Comparison of ENCODE assay signal across 8 mouse cellular contexts in genomic region chr6:94717705-94718489, GRCm38 (mm10). TPM values are rescaled to one million over a fixed set of nuclear protein-coding genes. Genes with fewer than 3 reads are reported as not detected.
DNase-seq lines count a peak whose midpoint lies in the region; ATAC-seq and TF ChIP-seq lines count a peak whose summit lies in the region.

No protein-coding gene starts in this region.

- H3K36me3 ChIP-seq in heart, adult 2 months (ENCODE audit: control insufficient read depth, insufficient read depth, low read length), result no peaks in the 10 kb centered on the region
- no peaks in the 10 kb centered on the region for H3K36me3 ChIP-seq in heart, embryonic 10.5 days
- no peaks in the 10 kb centered on the region for H3K36me3 ChIP-seq in heart, postnatal 0 days (replicated peaks; ENCODE audit: control insufficient read depth, insufficient read depth, low read length)
- H3K36me3 ChIP-seq in limb, embryonic 12.5 days, result no peaks in the 10 kb centered on the region

- H3K4me2 ChIP-seq in heart, postnatal 0 days (ENCODE audit: low read depth, low read length), result no peak overlapping the region
- H3K4me2 ChIP-seq in limb, embryonic 12.5 days, result no peak overlapping the region

- no peak for TF ChIP-seq EP300 in heart, adult 2 months (IDR thresholded peaks at IDR 0.05; ENCODE audit: insufficient read depth, low read depth, low read length)
- TF ChIP-seq EP300 in heart, postnatal 0 days (IDR thresholded peaks at IDR 0.05; ENCODE audit: low read depth), result no peak

- H3K27ac ChIP-seq in heart, adult 2 months, result peak overlapping the region; percentile 7; the same call in 1 of the 2 replicates
- H3K27ac ChIP-seq in heart, embryonic 10.5 days, result no peak overlapping the region
- H3K27ac ChIP-seq in heart, postnatal 0 days (ENCODE audit: low read depth), result 0 out of 2 replicates have a peak overlapping the region, but pooled peaks have one; percentile 9
- H3K27ac ChIP-seq in limb, embryonic 12.5 days, result peak overlapping the region; percentile 66

- H3K27me3 ChIP-seq in heart, adult 2 months (ENCODE audit: control insufficient read depth, insufficient read depth, low read length), result no peaks in the 10 kb centered on the region
- no peaks in the 10 kb centered on the region for H3K27me3 ChIP-seq in heart, embryonic 10.5 days (ENCODE audit: insufficient read depth, poor library complexity, severe bottlenecking)
- H3K27me3 ChIP-seq in heart, postnatal 0 days (ENCODE audit: control insufficient read depth, insufficient read depth, low read length), result no peaks in the 10 kb centered on the region
- H3K27me3 ChIP-seq in limb, embryonic 12.5 days, result 0 out of 2 replicates have a peak, but pooled peaks cover 3% of the 10 kb centered on the region

- peaks cover 2% of the 10 kb centered on the region; the same call in 1 of the 2 replicates for H3K4me1 ChIP-seq in heart, adult 2 months (ENCODE audit: control insufficient read depth, insufficient read depth, low read length)
- H3K4me1 ChIP-seq in heart, embryonic 10.5 days, result no peaks in the 10 kb centered on the region
- no peaks in the 10 kb centered on the region for H3K4me1 ChIP-seq in heart, postnatal 0 days (ENCODE audit: control insufficient read depth, insufficient read depth)
- H3K4me1 ChIP-seq in limb, embryonic 12.5 days (replicated peaks), result peaks cover 35% of the 10 kb centered on the region

- no peaks in the 10 kb centered on the region for H3K9me3 ChIP-seq in heart, embryonic 10.5 days
- no peaks in the 10 kb centered on the region for H3K9me3 ChIP-seq in heart, postnatal 0 days (replicated peaks; ENCODE audit: control insufficient read depth, low read length)
- no peaks in the 10 kb centered on the region for H3K9me3 ChIP-seq in limb, embryonic 12.5 days

- DNase-seq in heart, adult 2 months, result peak; percentile 48 to 64
- no peak for DNase-seq in heart, embryonic 10.5 days (ENCODE audit: low spot score)
- peak; percentile 33 to 59 for DNase-seq in cerebellum, postnatal 10 days
- no peak for DNase-seq in heart, postnatal 0 days (ENCODE audit: low spot score)
- peak; percentile 59 for DNase-seq in testis, postnatal 10 days (ENCODE audit: low spot score)
- no peak for DNase-seq in yolk sac, embryonic 10.5 days (ENCODE audit: low spot score)
- no peak for DNase-seq in spleen, postnatal 14 days (ENCODE audit: low spot score in 2 of 2)

- no peaks in the 10 kb centered on the region for H3K79me2 ChIP-seq in heart, adult 2 months (replicated peaks; ENCODE audit: control insufficient read depth, insufficient read depth, low read length)

- no peak overlapping the region for H3K4me3 ChIP-seq in heart, adult 2 months
- H3K4me3 ChIP-seq in heart, embryonic 10.5 days, result no peak overlapping the region
- H3K4me3 ChIP-seq in heart, postnatal 0 days (ENCODE audit: low read depth, low read length), result no peak overlapping the region
- H3K4me3 ChIP-seq in limb, embryonic 12.5 days (replicated peaks), result no peak overlapping the region

- peak; percentile 41 for ATAC-seq in heart, postnatal 0 days (ENCODE audit: insufficient read depth, low read depth)
- ATAC-seq in limb, embryonic 12.5 days (ENCODE audit: insufficient number of reproducible peaks, insufficient read depth, low FRiP score, low TSS enrichment, low read depth), result peak; percentile 64

- no peak for TF ChIP-seq CTCF in heart, adult 2 months (IDR thresholded peaks at IDR 0.05)
- TF ChIP-seq CTCF in heart, postnatal 0 days (IDR thresholded peaks at IDR 0.05; ENCODE audit: low read depth), result no peak

- intact Hi-C loops in heart, adult 2 months (cut with DNase I), result no loop called here

- WGBS in heart, adult 2 months, result 44% methylated on average over 7 of the region's 7 CpGs
- WGBS in heart, embryonic 10.5 days, result 74% methylated on average over 7 of the region's 7 CpGs
- 58% methylated on average over 7 of the region's 7 CpGs for WGBS in heart, postnatal 0 days
- WGBS in limb, embryonic 12.5 days, result 44% methylated on average over 7 of the region's 7 CpGs

- H3K9ac ChIP-seq in heart, adult 2 months (ENCODE audit: low read depth, low read length), result no peak overlapping the region
- no peak overlapping the region for H3K9ac ChIP-seq in heart, postnatal 0 days (replicated peaks; ENCODE audit: low read depth, low read length)
- no peak overlapping the region for H3K9ac ChIP-seq in limb, embryonic 12.5 days (replicated peaks)

- no peak for TF ChIP-seq POLR2A in heart, adult 2 months (IDR thresholded peaks at IDR 0.05; ENCODE audit: insufficient read depth, low read depth, low read length)

RNA-seq across cellular contexts. Expression of gene Lrig1, which starts 17.9 kb away (rescaled TPM):
- total RNA-seq in heart, adult 2 months (2021), result 10 to 100 TPM; 30.4 to 32.7 TPM
- 23.3 and 35.5 TPM in 2 replicates for polyA plus RNA-seq in heart, adult 2 months (2012; rRNA removed)
- 9.7 and 11.8 TPM in 2 replicates for polyA plus RNA-seq in heart, embryonic 10.5 days (2016; fragmentation: Nextera tagmentation; extraction: Ambion mirVana)
- 50.2 and 54.3 TPM in 2 replicates for total RNA-seq in heart, postnatal 0 days (2014; rRNA removed; ENCODE audit: low replicate concordance)
- polyA plus RNA-seq in heart, postnatal 0 days (2015; fragmentation: Nextera tagmentation; extraction: Ambion mirVana), result 7.1 and 7.3 TPM in 2 replicates
- polyA plus RNA-seq in limb, embryonic 12.5 days (2016; fragmentation: Nextera tagmentation; extraction: Ambion mirVana), result 20.5 and 25.0 TPM in 2 replicates

Comparison
In these comparisons a context has a peak if more than half of its experiments do, and no peak if none do; other contexts are left out.
1. DNase-seq: peak in heart, adult 2 months (2 of 2), cerebellum, postnatal 10 days (2 of 2) and testis, postnatal 10 days (single experiment); none in heart, embryonic 10.5 days (single experiment), heart, postnatal 0 days (single experiment), yolk sac, embryonic 10.5 days (single experiment) and spleen, postnatal 14 days (0 of 2).